Mouse (Mus musculus) left cerebral cortex, postnatal 10 days (tissue): ENCODE measurements around the gene Creb3l1. TPM values are rescaled to one million over a fixed set of nuclear protein-coding genes. Genes with fewer than 3 reads are reported as not detected.

Experiments
- DNase-seq, 2 experiments: peaks; one replicate each; pipeline ENCODE4 v3.0.0; 2021 to 2022; ENCODE audit warnings: low spot score in 2 of 2, mixed read lengths in 1 of 2; ENCODE audit errors: extremely low spot score in 1 of 2
- intact Hi-C: fragments of 180-260 bp; cut with DNase I; formaldehyde crosslinking; loops from one replicate; pipeline ENCODE4 v1.15.1; 2025
- total RNA-seq, 2 experiments: library from RNA; stranded (reverse); gene quantifications; 2 replicates each; pipeline ENCODE4 v1.2.3; 2021

The Creb3l1 gene
- total RNA-seq, 2 experiments from 2014 or later = 7.8 to 8.6 TPM

GRCm38 (mm10) chr2:91975581-91976541 lies 48.4 kb downstream of the Creb3l1 start, which contains the start of gene Dgkz:
Gene Dgkz, minus strand, starts transcription at chr2:91975864.
- intact Hi-C loops = no loop called here
- peak in 1 of 2 experiments; percentile 56 for DNase-seq

- intact Hi-C loops = no loop called here
Measured at GRCm38 (mm10) chr2:91973416-91974135, 50.7 kb downstream of the Creb3l1 start.

GRCm38 (mm10) chr2:91972121-91972566 lies 52.2 kb downstream of the Creb3l1 start:
- DNase-seq = no peak
- intact Hi-C loops = no loop called here

More at GRCm38 (mm10) chr2:91973416-91974135, 50.7 kb downstream of the Creb3l1 start:
- DNase-seq = no peak

GRCm38 (mm10) chr2:91971231-91972097 lies 52.8 kb downstream of the Creb3l1 start:
- peak; percentile 64 to 79 for DNase-seq
- intact Hi-C loops = no loop called here

GRCm38 (mm10) chr2:91967962-91968361 lies 56.3 kb downstream of the Creb3l1 start:
- DNase-seq = peak in 1 of 2 experiments; percentile 72
- intact Hi-C loops = no loop called here

GRCm38 (mm10) chr2:91966367-91966766 lies 57.9 kb downstream of the Creb3l1 start:
- intact Hi-C loops = no loop called here
- DNase-seq = no peak

GRCm38 (mm10) chr2:91965417-91965816 lies 58.9 kb downstream of the Creb3l1 start:
- intact Hi-C loops = no loop called here
- DNase-seq = peak in 1 of 2 experiments; percentile 86

- no peak for DNase-seq
- intact Hi-C loops = no loop called here
Measured at GRCm38 (mm10) chr2:91964610-91965204, 59.6 kb downstream of the Creb3l1 start.

GRCm38 (mm10) chr2:91963443-91963932 lies 60.8 kb downstream of the Creb3l1 start:
- DNase-seq = peak; percentile 89 to 97
- intact Hi-C loops = no loop called here

GRCm38 (mm10) chr2:91962864-91963401 lies 61.4 kb downstream of the Creb3l1 start:
- DNase-seq = peak in 1 of 2 experiments; percentile 63
- intact Hi-C loops = no loop called here

GRCm38 (mm10) chr2:91961901-91962761 lies 62.2 kb downstream of the Creb3l1 start:
- intact Hi-C loops = no loop called here
- DNase-seq = no peak

GRCm38 (mm10) chr2:91960459-91960858 lies 63.8 kb downstream of the Creb3l1 start:
- intact Hi-C loops = no loop called here
- no peak for DNase-seq

GRCm38 (mm10) chr2:91959544-91960410 lies 64.5 kb downstream of the Creb3l1 start:
- intact Hi-C loops = no loop called here
- DNase-seq = no peak

GRCm38 (mm10) chr2:91958701-91959457 lies 65.4 kb downstream of the Creb3l1 start:
- DNase-seq = peak in 1 of 2 experiments; percentile 76
- intact Hi-C loops = no loop called here

GRCm38 (mm10) chr2:91958049-91958448 lies 66.3 kb downstream of the Creb3l1 start:
- no peak for DNase-seq
- intact Hi-C loops = no loop called here
